Mouse (Mus musculus) midbrain, embryonic 15.5 days (tissue): Measurements from ENCODE around the gene Trpv2. TPM values are rescaled to one million over a fixed set of nuclear protein-coding genes. Genes with fewer than 3 reads are reported as not detected.
A peak's percentile ranks its signal among the peaks of the same experiment; 100 is the strongest.

ENCODE experiments used
- ATAC-seq: fragments of 200-750 bp; cut with Nextera tagmentation; replicated peaks from 2 replicates; pipeline ENCODE4 v1.8.0; 2017; ENCODE audit warnings: moderate TSS enrichment
- H3K27ac ChIP-seq: fragments of 300-500 bp; sonication (generic); 2 replicates; pipeline ENCODE4 v1.5.1; 2015; ENCODE audit warnings: mild to moderate bottlenecking, inconsistent platforms
- H3K27me3 ChIP-seq: fragments of 300-500 bp; sonication (generic); replicated peaks from 2 replicates; pipeline ENCODE4 v1.6.1; 2015; ENCODE audit warnings: inconsistent platforms
- H3K36me3 ChIP-seq: fragments of 300-500 bp; sonication (generic); replicated peaks from 2 replicates; pipeline ENCODE4 v1.6.1; 2015; ENCODE audit warnings: inconsistent platforms
- H3K4me1 ChIP-seq: fragments of 300-500 bp; sonication (generic); 2 replicates; pipeline ENCODE4 v1.6.1; 2015; ENCODE audit warnings: inconsistent platforms
- H3K4me2 ChIP-seq: fragments of 300-500 bp; sonication (generic); 2 replicates; pipeline ENCODE4 v1.6.1; 2015; ENCODE audit warnings: inconsistent platforms, mild to moderate bottlenecking, moderate library complexity
- H3K4me3 ChIP-seq: fragments of 300-500 bp; sonication (generic); 2 replicates; pipeline ENCODE4 v1.5.1; 2015; ENCODE audit warnings: mild to moderate bottlenecking, inconsistent platforms
- H3K9ac ChIP-seq: fragments of 300-500 bp; sonication (generic); 2 replicates; pipeline ENCODE4 v1.6.1; 2015; ENCODE audit warnings: mild to moderate bottlenecking, inconsistent platforms
- H3K9me3 ChIP-seq: fragments of 300-500 bp; sonication (generic); 2 replicates; pipeline ENCODE4 v1.6.1; 2016; ENCODE audit warnings: inconsistent platforms
- WGBS: fragments of 180-500 bp; shearing (Covaris S2); methylation state at CpG from one replicate; pipeline ENCODE4 v1.1.7; 2015; ENCODE audit warnings: mixed read lengths; 5-methylcytosine and 5-hydroxymethylcytosine counted together
- polyA plus RNA-seq: library from polyadenylated mRNA; unstranded; fragments of >200 nt; fragmentation: Nextera tagmentation; extraction: Ambion mirVana; gene quantifications from 2 replicates; pipeline ENCODE4 v1.2.1, GENCODE M21; 2015

Trpv2 gene
- polyA plus RNA-seq, 1 experiment from 2014 or later = 35.8 TPM

DNA sequence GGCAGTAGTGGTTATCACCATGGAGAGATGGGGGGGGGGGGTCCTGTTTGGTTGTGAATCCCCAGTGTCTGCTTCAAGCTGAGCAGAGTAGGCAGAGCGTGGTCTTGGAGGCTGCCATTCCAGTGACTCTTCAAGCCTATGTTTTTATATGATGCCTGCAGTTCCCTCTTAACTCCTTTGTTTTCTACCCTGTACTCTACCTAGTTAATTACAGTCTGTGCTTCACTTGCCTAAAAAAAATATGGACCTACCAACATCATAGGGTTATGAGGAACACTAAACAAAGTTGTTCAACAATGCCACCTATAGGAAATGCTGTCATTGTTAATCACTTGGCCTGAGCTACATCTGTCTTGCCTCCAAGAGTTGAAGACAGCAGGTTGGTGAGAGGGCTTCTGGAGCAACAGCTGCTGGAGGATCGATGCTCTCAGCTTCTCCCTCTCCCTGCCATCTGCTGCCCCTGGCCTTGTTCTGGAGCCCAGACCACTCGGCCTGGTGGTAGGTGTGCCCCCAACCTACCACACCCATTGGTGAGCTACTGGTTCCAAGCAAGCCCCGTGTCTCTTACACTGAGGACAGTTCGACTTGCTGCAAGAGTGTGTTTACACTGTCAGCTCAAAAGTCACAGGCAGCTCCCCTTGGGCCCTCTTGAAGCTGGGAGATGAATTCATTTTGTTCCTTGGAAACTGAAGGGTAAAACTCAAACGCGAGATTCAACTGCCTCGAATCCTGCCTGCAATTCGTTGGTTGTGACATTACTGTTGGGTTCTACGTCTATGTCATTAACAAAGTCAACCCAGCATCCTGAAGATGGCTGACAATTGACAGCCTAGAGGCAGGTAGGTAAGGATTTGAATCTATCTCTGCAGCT lies 32.2 kb downstream of the Trpv2 start:
- H3K27ac ChIP-seq = peak overlapping the region; percentile 41
- H3K9ac ChIP-seq = peak overlapping the region; percentile 25; the same call in 1 of the 2 replicates

GRCm38 (mm10) chr11:62607170-62607951 lies 33.1 kb downstream of the Trpv2 start:
- peak overlapping the region; percentile 41 for H3K27ac ChIP-seq
- H3K36me3 ChIP-seq = peaks cover 26% of the 10 kb centered on the region

More for the DNA sequence above, 32.2 kb downstream of the Trpv2 start:
- Histone ChIP-seq H3K27me3 (no peaks in the 10 kb centered on the region), H3K4me2 (0 out of 2 replicates have a peak overlapping the region, but pooled peaks have one; percentile 87), H3K9me3 (no peaks in the 10 kb centered on the region), H3K36me3 (peaks cover 26% of the 10 kb centered on the region), H3K4me3 (no peak overlapping the region), H3K4me1 (peaks cover 43% of the 10 kb centered on the region)
- ATAC-seq = no peak
- WGBS = 70% methylated on average over 10 of the region's 10 CpGs

DNA sequence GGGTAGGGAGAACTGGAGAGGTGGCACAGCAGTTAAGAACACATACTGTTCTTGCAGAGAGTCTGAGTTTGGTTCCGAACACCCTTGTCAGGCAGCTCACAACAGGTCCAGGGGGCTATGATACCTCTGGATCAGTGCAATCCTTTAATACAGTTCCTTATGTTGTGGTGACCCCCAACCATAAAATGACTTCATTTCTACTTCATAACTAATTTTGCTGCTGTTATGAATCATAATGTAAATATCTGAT lies 33.6 kb downstream of the Trpv2 start:
- Histone ChIP-seq H3K27me3 (no peaks in the 10 kb centered on the region), H3K36me3 (peaks cover 26% of the 10 kb centered on the region), H3K4me2 (no peak overlapping the region), H3K4me1 (peaks cover 46% of the 10 kb centered on the region), H3K4me3 (no peak overlapping the region), H3K27ac (peak overlapping the region; percentile 41; the same call in 1 of the 2 replicates), H3K9ac (no peak overlapping the region), H3K9me3 (no peaks in the 10 kb centered on the region)
- no peak for ATAC-seq
- 91% methylated on average over 1 of the region's 1 CpGs for WGBS

More at GRCm38 (mm10) chr11:62607170-62607951, 33.1 kb downstream of the Trpv2 start:
- Histone ChIP-seq H3K4me3 (no peak overlapping the region), H3K9me3 (no peaks in the 10 kb centered on the region), H3K9ac (0 out of 2 replicates have a peak overlapping the region, but pooled peaks have one; percentile 8), H3K4me1 (peaks cover 41% of the 10 kb centered on the region), H3K4me2 (no peak overlapping the region), H3K27me3 (no peaks in the 10 kb centered on the region)
- 56% methylated on average over 10 of the region's 10 CpGs for WGBS
- ATAC-seq = no peak

- Histone ChIP-seq H3K4me3 (no peak overlapping the region), H3K27me3 (no peaks in the 10 kb centered on the region), H3K27ac (no peak overlapping the region), H3K9ac (no peak overlapping the region), H3K36me3 (peaks cover 26% of the 10 kb centered on the region), H3K9me3 (no peaks in the 10 kb centered on the region), H3K4me1 (peaks cover 52% of the 10 kb centered on the region), H3K4me2 (no peak overlapping the region)
- ATAC-seq = no peak
- WGBS = 88% methylated on average over 10 of the region's 10 CpGs
Measured at GRCm38 (mm10) chr11:62608826-62609675, 34.8 kb downstream of the Trpv2 start.

- Histone ChIP-seq H3K9me3 (no peaks in the 10 kb centered on the region), H3K36me3 (peaks cover 18% of the 10 kb centered on the region), H3K27ac (no peak overlapping the region), H3K9ac (no peak overlapping the region), H3K4me3 (no peak overlapping the region), H3K4me2 (no peak overlapping the region), H3K4me1 (peaks cover 51% of the 10 kb centered on the region), H3K27me3 (no peaks in the 10 kb centered on the region)
- 85% methylated on average over 6 of the region's 6 CpGs for WGBS
- ATAC-seq = no peak
Measured at GRCm38 (mm10) chr11:62610304-62610703, 36.0 kb downstream of the Trpv2 start.

- H3K4me1 ChIP-seq = peaks cover 30% of the 10 kb centered on the region
- no peak overlapping the region for H3K4me3 ChIP-seq
- peaks cover 4% of the 10 kb centered on the region for H3K36me3 ChIP-seq
- H3K27me3 ChIP-seq = no peaks in the 10 kb centered on the region
- WGBS = 47% methylated on average over 10 of the region's 10 CpGs
- ATAC-seq = no peak
- H3K4me2 ChIP-seq = peak overlapping the region; percentile 52; the same call in 1 of the 2 replicates
- no peaks in the 10 kb centered on the region for H3K9me3 ChIP-seq
- H3K27ac ChIP-seq = peak overlapping the region; percentile 84
- H3K9ac ChIP-seq = peak overlapping the region; percentile 33; the same call in 1 of the 2 replicates
Measured at GRCm38 (mm10) chr11:62612604-62613003, 38.3 kb downstream of the Trpv2 start.

DNA sequence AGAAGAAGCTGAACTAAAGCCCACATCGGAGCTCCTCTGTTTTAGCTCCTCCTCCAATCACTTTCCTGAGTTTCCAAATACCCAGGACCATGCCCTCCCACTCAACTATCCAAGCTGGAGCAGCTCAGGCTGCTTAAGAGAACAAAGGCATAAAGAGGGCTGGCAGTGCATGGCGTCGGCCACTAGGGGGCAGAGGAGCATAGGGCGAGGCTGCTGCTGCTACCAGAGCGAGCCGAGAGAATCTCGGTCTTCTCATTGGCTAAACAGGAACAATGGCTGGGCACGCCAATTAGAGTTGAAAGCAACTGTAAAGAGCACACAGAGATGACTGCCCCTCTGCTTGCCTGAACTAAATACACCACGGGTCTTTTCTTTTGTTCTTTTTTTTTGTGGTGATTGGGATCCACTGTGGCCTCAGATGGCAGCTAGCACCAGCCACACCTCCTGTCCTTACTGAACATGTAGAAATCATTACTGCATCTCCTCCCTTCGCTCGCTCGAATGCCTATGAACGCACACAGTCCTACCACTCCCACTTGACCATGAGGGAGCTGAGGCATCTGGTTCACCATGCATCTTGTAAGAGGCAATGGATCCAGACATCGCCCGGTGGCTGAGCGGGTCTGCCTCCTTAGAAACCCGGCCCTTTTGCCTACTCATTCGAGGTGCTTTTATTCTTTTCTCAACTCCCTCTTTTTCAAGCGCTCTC lies 39.5 kb downstream of the Trpv2 start:
- no peaks in the 10 kb centered on the region for H3K9me3 ChIP-seq
- peaks cover 30% of the 10 kb centered on the region for H3K4me1 ChIP-seq
- H3K4me2 ChIP-seq = peak overlapping the region; percentile 52
- ATAC-seq = peak; percentile 96
- peak overlapping the region; percentile 47 for H3K9ac ChIP-seq
- peaks cover 3% of the 10 kb centered on the region; the same call in 1 of the 2 replicates for H3K36me3 ChIP-seq
- WGBS = 4% methylated on average over 19 of the region's 19 CpGs
- H3K27me3 ChIP-seq = no peaks in the 10 kb centered on the region
- peak overlapping the region; percentile 31 for H3K4me3 ChIP-seq
- peak overlapping the region; percentile 84 for H3K27ac ChIP-seq

GRCm38 (mm10) chr11:62614876-62615410 lies 40.7 kb downstream of the Trpv2 start:
- H3K4me3 ChIP-seq = no peak overlapping the region
- H3K27ac ChIP-seq = peak overlapping the region; percentile 84
- H3K4me1 ChIP-seq = peaks cover 30% of the 10 kb centered on the region
- H3K36me3 ChIP-seq = peaks cover 3% of the 10 kb centered on the region; the same call in 1 of the 2 replicates
- ATAC-seq = no peak
- H3K9ac ChIP-seq = no peak overlapping the region
- H3K4me2 ChIP-seq = no peak overlapping the region
- H3K9me3 ChIP-seq = no peaks in the 10 kb centered on the region
- H3K27me3 ChIP-seq = no peaks in the 10 kb centered on the region
- 79% methylated on average over 8 of the region's 8 CpGs for WGBS

GRCm38 (mm10) chr11:62615456-62615855 lies 41.2 kb downstream of the Trpv2 start:
- Histone ChIP-seq H3K4me2 (no peak overlapping the region), H3K36me3 (peaks cover 3% of the 10 kb centered on the region; the same call in 1 of the 2 replicates), H3K4me1 (peaks cover 30% of the 10 kb centered on the region), H3K27ac (no peak overlapping the region), H3K9me3 (no peaks in the 10 kb centered on the region), H3K27me3 (no peaks in the 10 kb centered on the region), H3K9ac (no peak overlapping the region), H3K4me3 (no peak overlapping the region)
- ATAC-seq = no peak
- 91% methylated on average over 4 of the region's 4 CpGs for WGBS

- Histone ChIP-seq H3K4me1 (peaks cover 9% of the 10 kb centered on the region; the same call in 1 of the 2 replicates), H3K27me3 (no peaks in the 10 kb centered on the region), H3K36me3 (peaks cover 3% of the 10 kb centered on the region; the same call in 1 of the 2 replicates), H3K9me3 (no peaks in the 10 kb centered on the region), H3K4me3 (no peak overlapping the region), H3K27ac (no peak overlapping the region), H3K4me2 (no peak overlapping the region), H3K9ac (no peak overlapping the region)
- no peak for ATAC-seq
- 97% methylated on average over 8 of the region's 8 CpGs for WGBS
Measured at GRCm38 (mm10) chr11:62621079-62621478, 46.8 kb downstream of the Trpv2 start.
